Mouse (Mus musculus) stomach, embryonic 16.5 days (tissue): ENCODE results near the gene Sbf2. TPM values are rescaled to one million over a fixed set of nuclear protein-coding genes. Genes with fewer than 3 reads are reported as not detected.
A peak's percentile ranks its signal among the peaks of the same experiment; 100 is the strongest.

ENCODE experiments used
- ATAC-seq: fragments of 200-750 bp; cut with Nextera tagmentation; 2 replicates; pipeline ENCODE4 v1.8.0; 2017; ENCODE audit warnings: moderate number of reproducible peaks, moderate TSS enrichment; ENCODE audit not compliant: insufficient read depth, low FRiP score
- H3K27ac ChIP-seq: fragments of 300-500 bp; sonication (generic); 2 replicates; pipeline ENCODE4 v1.5.1; 2014; ENCODE audit warnings: low read length
- H3K27me3 ChIP-seq: fragments of 300-500 bp; sonication (generic); 2 replicates; pipeline ENCODE4 v1.6.1; 2014; ENCODE audit warnings: low read length, control low read depth, mixed read lengths; ENCODE audit not compliant: control insufficient read depth, insufficient read depth
- H3K36me3 ChIP-seq: fragments of 300-500 bp; sonication (generic); 2 replicates; pipeline ENCODE4 v1.6.1; 2014; ENCODE audit warnings: low read length; ENCODE audit not compliant: control insufficient read depth, insufficient read depth
- H3K4me1 ChIP-seq: fragments of 300-500 bp; sonication (generic); 2 replicates; pipeline ENCODE4 v1.6.1; 2014; ENCODE audit warnings: low read length, control low read depth, mixed read lengths; ENCODE audit not compliant: control insufficient read depth, insufficient read depth
- H3K4me2 ChIP-seq: fragments of 300-500 bp; sonication (generic); 2 replicates; pipeline ENCODE4 v1.6.1; 2014; ENCODE audit warnings: low read depth, low read length, mixed read lengths
- H3K4me3 ChIP-seq: fragments of 300-500 bp; sonication (generic); replicated peaks from 2 replicates; pipeline ENCODE4 v1.5.1; 2014; ENCODE audit warnings: mild to moderate bottlenecking, low read length
- H3K9ac ChIP-seq: fragments of 300-500 bp; sonication (generic); 2 replicates; pipeline ENCODE4 v1.6.1; 2014; ENCODE audit warnings: low read length
- H3K9me3 ChIP-seq: fragments of 300-500 bp; sonication (generic); replicated peaks from 2 replicates; pipeline ENCODE4 v1.6.1; 2016; ENCODE audit warnings: low read length, control low read depth; ENCODE audit not compliant: control insufficient read depth
- WGBS: fragments of 180-500 bp; shearing (Covaris S2); extraction: QIAGEN DNeasy Blood & Tissue Kit; methylation state at CpG from one replicate; pipeline ENCODE4 v1.1.7; 2014; 5-methylcytosine and 5-hydroxymethylcytosine counted together
- polyA plus RNA-seq: library from polyadenylated mRNA; unstranded; fragments of >200 nt; fragmentation: Nextera tagmentation; extraction: Ambion mirVana; gene quantifications from 2 replicates; pipeline ENCODE4 v1.2.1, GENCODE M21; 2015

The Sbf2 gene
- polyA plus RNA-seq, 1 experiment from 2014 or later, result 31.6 TPM

DNA sequence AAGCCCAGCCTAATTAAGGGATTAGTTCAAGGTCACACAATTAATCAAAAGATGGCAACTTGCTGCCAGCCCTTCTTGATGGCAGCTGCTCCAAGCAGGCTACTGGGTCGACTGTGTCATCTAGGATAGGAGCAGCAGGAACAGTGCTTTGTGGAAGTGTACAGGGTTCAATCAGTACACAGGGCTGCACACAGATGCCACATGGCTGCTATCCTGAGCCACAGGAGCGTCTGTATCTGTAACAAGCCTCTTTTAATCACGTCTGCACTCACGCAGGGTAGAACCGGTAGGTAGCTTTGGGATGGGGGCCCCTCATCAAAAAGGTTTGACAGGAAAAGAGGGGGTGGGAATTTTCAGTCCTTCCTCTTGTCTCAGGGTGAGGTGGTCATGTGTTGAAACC is 308.4 kb downstream of the Sbf2 start:
- Histone ChIP-seq H3K9me3 (no peaks in the 10 kb centered on the region), H3K27ac (no peak overlapping the region), H3K36me3 (no peaks in the 10 kb centered on the region), H3K4me3 (no peak overlapping the region), H3K4me2 (no peak overlapping the region), H3K9ac (no peak overlapping the region), H3K4me1 (no peaks in the 10 kb centered on the region), H3K27me3 (no peaks in the 10 kb centered on the region)
- ATAC-seq, result no peak
- 63% methylated on average over 5 of the region's 5 CpGs for WGBS

DNA sequence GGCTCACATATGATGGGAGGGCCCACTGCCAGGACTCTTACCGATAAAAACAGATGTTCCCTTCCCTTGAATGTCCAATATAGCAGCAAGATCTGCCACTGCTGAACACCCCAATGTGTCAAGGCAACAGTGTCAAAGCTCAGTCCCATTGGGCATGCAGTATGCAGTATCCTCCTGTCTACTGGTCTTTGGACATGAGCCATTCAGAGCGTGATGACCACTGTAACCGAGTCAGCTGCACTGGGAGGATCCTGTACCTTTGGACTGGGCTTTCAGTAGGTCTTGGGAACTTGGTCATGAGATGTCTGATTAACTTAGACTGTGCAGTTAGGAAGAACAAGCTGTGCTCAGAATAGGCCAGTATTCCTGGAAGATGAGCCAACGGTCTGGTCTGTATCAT is 309.2 kb downstream of the Sbf2 start:
- Histone ChIP-seq H3K27me3 (no peaks in the 10 kb centered on the region), H3K4me1 (no peaks in the 10 kb centered on the region), H3K9ac (no peak overlapping the region), H3K36me3 (no peaks in the 10 kb centered on the region), H3K4me3 (no peak overlapping the region), H3K27ac (no peak overlapping the region), H3K4me2 (no peak overlapping the region), H3K9me3 (no peaks in the 10 kb centered on the region)
- ATAC-seq, result no peak
- WGBS, result 92% methylated on average over 4 of the region's 4 CpGs

- Histone ChIP-seq H3K4me1 (0 out of 2 replicates have a peak, but pooled peaks cover 3% of the 10 kb centered on the region), H3K27me3 (no peaks in the 10 kb centered on the region), H3K4me3 (no peak overlapping the region), H3K9ac (no peak overlapping the region), H3K9me3 (no peaks in the 10 kb centered on the region), H3K36me3 (no peaks in the 10 kb centered on the region), H3K4me2 (no peak overlapping the region), H3K27ac (no peak overlapping the region)
- 57% methylated on average over 6 of the region's 6 CpGs for WGBS
- no peak for ATAC-seq
Observed at GRCm38 (mm10) chr7:110302886-110303285, 311.8 kb downstream of the Sbf2 start.

GRCm38 (mm10) chr7:110298739-110299410 is 315.8 kb downstream of the Sbf2 start:
- Histone ChIP-seq H3K27me3 (no peaks in the 10 kb centered on the region), H3K36me3 (no peaks in the 10 kb centered on the region), H3K4me1 (peaks cover 14% of the 10 kb centered on the region), H3K4me2 (no peak overlapping the region), H3K9me3 (no peaks in the 10 kb centered on the region), H3K4me3 (no peak overlapping the region), H3K9ac (no peak overlapping the region), H3K27ac (no peak overlapping the region)
- 0 out of 2 replicates have a peak, but pooled peaks have one; percentile 14 for ATAC-seq
- 78% methylated on average over 17 of the region's 17 CpGs for WGBS

GRCm38 (mm10) chr7:110298090-110298489 is 316.6 kb downstream of the Sbf2 start:
- no peak overlapping the region for H3K4me2 ChIP-seq
- H3K4me3 ChIP-seq, result no peak overlapping the region
- H3K9ac ChIP-seq, result no peak overlapping the region
- ATAC-seq, result no peak
- H3K27me3 ChIP-seq, result no peaks in the 10 kb centered on the region
- 76% methylated on average over 7 of the region's 7 CpGs for WGBS
- no peaks in the 10 kb centered on the region for H3K36me3 ChIP-seq
- peak overlapping the region; percentile 83 for H3K27ac ChIP-seq
- no peaks in the 10 kb centered on the region for H3K9me3 ChIP-seq
- peaks cover 14% of the 10 kb centered on the region for H3K4me1 ChIP-seq

DNA sequence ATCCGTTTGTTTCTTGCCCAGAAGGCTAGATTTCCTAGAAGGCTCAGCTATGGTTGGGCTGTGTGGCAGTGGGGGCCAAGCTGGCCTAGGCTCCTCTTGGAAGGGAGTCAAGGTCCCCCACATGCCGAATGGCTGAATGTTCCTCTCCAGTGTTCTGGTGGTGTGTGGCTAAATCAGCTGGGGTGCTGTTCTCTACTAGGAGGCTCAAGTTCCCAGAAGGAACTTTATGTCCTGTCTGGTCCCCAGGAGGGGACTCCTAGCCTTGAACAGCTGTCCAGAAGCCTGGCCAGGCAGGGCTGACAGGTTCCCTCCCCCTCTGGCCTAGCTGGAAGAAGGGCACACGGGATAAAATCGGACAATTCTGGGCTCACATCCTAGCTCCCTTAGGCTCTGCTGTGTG is 317.1 kb downstream of the Sbf2 start:
- Histone ChIP-seq H3K36me3 (no peaks in the 10 kb centered on the region), H3K9me3 (peaks cover 2% of the 10 kb centered on the region; the same call in 1 of the 2 replicates), H3K4me2 (no peak overlapping the region), H3K4me3 (no peak overlapping the region), H3K9ac (peak overlapping the region; percentile 47; the same call in 1 of the 2 replicates), H3K4me1 (peaks cover 14% of the 10 kb centered on the region), H3K27ac (peak overlapping the region; percentile 83), H3K27me3 (no peaks in the 10 kb centered on the region)
- peak; percentile 25; the same call in 1 of the 2 replicates for ATAC-seq
- WGBS, result 48% methylated on average over 4 of the region's 4 CpGs

DNA sequence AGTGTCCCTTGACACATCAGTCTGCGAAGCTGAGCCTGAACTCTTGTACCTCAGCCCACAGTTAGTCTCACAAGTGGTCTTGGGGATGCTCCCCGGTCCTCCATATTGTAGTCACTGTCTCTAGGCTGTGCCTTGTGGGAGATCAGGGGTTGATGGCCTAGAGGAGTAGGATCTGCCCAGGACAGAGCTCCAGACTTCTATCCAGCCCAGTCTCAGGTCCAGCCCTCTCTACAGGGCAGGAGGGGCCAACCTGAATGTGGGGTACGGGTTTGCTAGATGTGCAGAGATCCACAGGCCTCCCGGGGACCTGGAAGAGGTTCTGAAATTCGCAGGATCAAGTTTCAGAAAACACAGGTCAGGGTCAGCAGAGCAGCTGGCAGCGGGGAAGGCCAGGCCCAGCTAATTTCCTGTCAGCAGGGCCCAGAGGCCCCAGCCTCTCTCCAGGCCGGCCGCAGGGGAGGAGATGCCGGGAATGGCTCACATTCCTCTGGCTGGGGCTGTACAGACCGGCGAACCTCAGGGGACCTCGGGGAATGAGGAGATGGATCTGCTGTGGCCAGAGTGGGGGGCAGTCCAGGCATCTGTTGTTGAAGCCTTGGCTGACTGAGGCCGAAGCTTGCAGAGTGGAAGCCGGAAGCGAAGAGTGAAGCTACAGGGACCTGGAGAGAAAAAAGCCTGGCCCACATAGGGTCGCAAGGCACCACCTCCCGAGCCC is 317.7 kb downstream of the Sbf2 start:
- Histone ChIP-seq H3K9ac (peak overlapping the region; percentile 47), H3K9me3 (peaks cover 5% of the 10 kb centered on the region; the same call in 1 of the 2 replicates), H3K36me3 (no peaks in the 10 kb centered on the region), H3K4me3 (no peak overlapping the region), H3K4me2 (no peak overlapping the region), H3K27ac (peak overlapping the region; percentile 83), H3K27me3 (no peaks in the 10 kb centered on the region), H3K4me1 (peaks cover 14% of the 10 kb centered on the region)
- ATAC-seq, result peak; percentile 91
- WGBS, result 27% methylated on average over 17 of the region's 17 CpGs

DNA sequence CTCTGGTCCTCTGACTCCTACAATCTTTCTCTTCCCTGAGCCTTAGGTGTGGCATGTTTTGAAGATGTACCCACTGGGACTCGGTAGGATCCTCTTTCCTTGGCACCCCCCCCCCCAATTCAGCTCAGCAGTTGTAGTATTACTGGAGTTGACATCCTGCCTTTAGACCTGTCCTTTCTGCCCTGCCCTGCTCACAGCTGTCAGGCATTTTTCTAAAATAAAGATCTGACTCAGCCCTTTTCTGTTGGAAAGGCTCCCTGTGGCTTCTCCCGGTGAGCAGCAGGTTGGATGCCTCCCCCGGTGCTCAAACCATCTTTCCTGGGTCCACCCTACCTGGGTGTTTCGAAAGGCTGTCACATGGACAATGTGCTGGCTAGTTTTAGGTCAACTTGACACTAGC is 325.1 kb downstream of the Sbf2 start:
- Histone ChIP-seq H3K9ac (no peak overlapping the region), H3K4me2 (no peak overlapping the region), H3K9me3 (peaks cover 5% of the 10 kb centered on the region; the same call in 1 of the 2 replicates), H3K27ac (0 out of 2 replicates have a peak overlapping the region, but pooled peaks have one; percentile 85), H3K27me3 (no peaks in the 10 kb centered on the region), H3K4me3 (no peak overlapping the region), H3K4me1 (peaks cover 20% of the 10 kb centered on the region), H3K36me3 (no peaks in the 10 kb centered on the region)
- WGBS, result 72% methylated on average over 4 of the region's 4 CpGs
- no peak for ATAC-seq

DNA sequence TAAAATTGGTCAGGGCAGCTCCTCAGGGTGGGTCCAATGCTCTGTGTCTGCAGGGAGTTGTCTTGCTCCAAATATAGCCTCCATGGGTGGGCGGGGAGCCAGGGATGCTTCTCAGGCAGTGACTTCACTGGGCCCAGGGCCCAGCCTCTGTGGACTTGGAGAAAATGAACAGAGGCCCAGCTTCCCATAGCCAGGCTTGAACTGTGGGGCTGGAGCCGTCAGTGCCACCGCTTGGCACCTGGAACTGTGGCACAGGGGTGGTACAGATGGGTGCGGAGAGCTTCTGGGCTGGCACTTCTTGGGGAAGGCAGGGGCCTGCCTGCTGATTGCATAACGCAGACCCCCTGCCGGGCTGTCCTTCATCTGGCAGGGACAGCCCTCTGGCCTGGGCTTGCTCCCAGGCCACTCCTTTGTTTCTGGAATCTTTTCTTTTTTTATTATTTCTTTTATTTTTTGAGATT is 326.0 kb downstream of the Sbf2 start:
- Histone ChIP-seq H3K36me3 (no peaks in the 10 kb centered on the region), H3K27me3 (no peaks in the 10 kb centered on the region), H3K4me1 (peaks cover 20% of the 10 kb centered on the region), H3K27ac (peak overlapping the region; percentile 85), H3K4me3 (no peak overlapping the region), H3K9me3 (peaks cover 5% of the 10 kb centered on the region; the same call in 1 of the 2 replicates), H3K9ac (peak overlapping the region; percentile 53; the same call in 1 of the 2 replicates), H3K4me2 (no peak overlapping the region)
- 68% methylated on average over 6 of the region's 6 CpGs for WGBS
- ATAC-seq, result peak; percentile 84
